Mouse (Mus musculus) hindbrain, postnatal 0 days (tissue): ENCODE measurements around the gene St6gal1. TPM values are rescaled to one million over a fixed set of nuclear protein-coding genes. Genes with fewer than 3 reads are reported as not detected.

Experiments used
- ATAC-seq: fragments of 200-750 bp; cut with Nextera tagmentation; 2 replicates; pipeline ENCODE4 v1.8.0; 2017; ENCODE audit warnings: mild to moderate bottlenecking, moderate TSS enrichment, moderate library complexity
- DNase-seq: peaks from one replicate; pipeline ENCODE4 v3.0.0-alpha.2; 2015; ENCODE audit warnings: low spot score
- H3K27ac ChIP-seq: fragments of 300-500 bp; sonication (generic); 2 replicates; pipeline ENCODE4 v1.5.1; 2014; ENCODE audit warnings: mild to moderate bottlenecking
- H3K27me3 ChIP-seq: fragments of 300-500 bp; sonication (generic); 2 replicates; pipeline ENCODE4 v1.6.1; 2014; ENCODE audit warnings: low read length, mixed read lengths; ENCODE audit not compliant: insufficient read depth
- H3K36me3 ChIP-seq: fragments of 300-500 bp; sonication (generic); 2 replicates; pipeline ENCODE4 v1.6.1; 2014; ENCODE audit warnings: low read length, mixed read lengths; ENCODE audit not compliant: insufficient read depth
- H3K4me1 ChIP-seq: fragments of 300-500 bp; sonication (generic); 2 replicates; pipeline ENCODE4 v1.6.1; 2014; ENCODE audit warnings: antibody characterized with exemption, low read length, mixed read lengths; ENCODE audit not compliant: insufficient read depth
- H3K4me2 ChIP-seq: fragments of 300-500 bp; sonication (generic); 2 replicates; pipeline ENCODE4 v1.6.1; 2014; ENCODE audit warnings: low read depth, mild to moderate bottlenecking, low read length, moderate library complexity, mixed read lengths
- H3K4me3 ChIP-seq: fragments of 300-500 bp; sonication (generic); 2 replicates; pipeline ENCODE4 v1.5.1; 2014; ENCODE audit warnings: low read length
- H3K9ac ChIP-seq: fragments of 300-500 bp; sonication (generic); replicated peaks from 2 replicates; pipeline ENCODE4 v1.6.1; 2014; ENCODE audit warnings: mild to moderate bottlenecking, low read length, moderate library complexity, mixed read lengths
- H3K9me3 ChIP-seq: fragments of 300-500 bp; sonication (generic); 2 replicates; pipeline ENCODE4 v1.6.1; 2016; ENCODE audit warnings: low read length, mixed read lengths
- CTCF ChIP-seq: IDR thresholded peaks from 2 replicates; pipeline ENCODE4 v1.5.1; 2016; ENCODE audit warnings: antibody characterized with exemption, control low read depth, low read depth
- WGBS: fragments of 180-500 bp; shearing (Covaris S2); extraction: QIAGEN DNeasy Blood & Tissue Kit; methylation state at CpG from one replicate; pipeline ENCODE4 v1.1.7; 2014; 5-methylcytosine and 5-hydroxymethylcytosine counted together
- polyA plus RNA-seq: library from polyadenylated mRNA; unstranded; fragments of >200 nt; fragmentation: Nextera tagmentation; extraction: Ambion mirVana; gene quantifications from 2 replicates; pipeline ENCODE4 v1.2.1, GENCODE M21; 2015
- total RNA-seq: library from RNA; depleted of rRNA; stranded (reverse); fragments of >200 nt; gene quantifications from 2 replicates; pipeline ENCODE4 v1.2.3, GENCODE M21; 2014

Gene St6gal1
- total and polyA plus RNA-seq, 2 experiments from 2014 or later = 10.4 to 23.9 TPM

DNA sequence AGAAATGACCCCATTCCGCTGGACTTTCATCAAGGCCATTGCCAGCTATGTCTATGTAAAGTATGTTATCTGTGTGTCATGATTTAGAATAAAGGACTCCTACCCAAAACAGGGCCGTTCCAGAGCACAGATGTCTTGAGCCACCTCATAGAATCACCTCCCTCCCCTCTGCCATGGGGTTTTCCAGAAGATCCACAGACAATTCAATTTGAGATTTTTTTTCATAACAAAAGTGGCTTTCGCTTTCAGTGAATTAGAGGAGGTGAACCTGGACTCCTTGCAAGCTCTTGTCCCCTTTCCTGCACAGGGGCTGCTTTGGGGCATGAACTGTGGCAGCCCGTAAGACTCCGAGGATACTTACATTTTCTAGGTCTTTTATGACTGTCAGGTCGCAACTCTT is 70.2 kb downstream of the St6gal1 start:
- no peak overlapping the region for H3K27ac ChIP-seq
- ATAC-seq (no peak), DNase-seq (no peak)
- no peak overlapping the region for H3K4me3 ChIP-seq
- H3K4me1 ChIP-seq = no peaks in the 10 kb centered on the region
- H3K9ac ChIP-seq = no peak overlapping the region
- H3K27me3 ChIP-seq = no peaks in the 10 kb centered on the region
- H3K4me2 ChIP-seq = no peak overlapping the region
- no peak for TF ChIP-seq CTCF
- no peaks in the 10 kb centered on the region for H3K9me3 ChIP-seq
- no peaks in the 10 kb centered on the region for H3K36me3 ChIP-seq
- 92% methylated on average over 6 of the region's 6 CpGs for WGBS

DNA sequence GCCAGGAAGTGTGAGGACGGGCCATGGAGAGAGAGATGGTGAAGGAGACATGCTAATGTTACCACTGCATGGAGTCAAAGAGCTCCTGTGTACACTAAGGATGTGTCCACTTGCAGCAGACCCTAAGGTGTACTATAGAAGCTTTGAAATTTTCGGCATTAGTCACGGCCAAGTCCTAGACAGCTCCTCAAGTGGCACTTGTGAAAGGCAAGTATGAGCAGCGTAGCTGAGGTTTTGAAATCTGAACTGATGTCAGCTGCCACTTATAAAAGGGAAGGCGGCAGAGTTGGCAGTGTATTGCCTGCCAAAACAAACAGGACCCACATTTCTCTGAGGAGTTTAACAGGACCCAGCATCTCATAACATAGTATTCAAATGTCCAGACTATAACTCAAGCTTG is 71.2 kb downstream of the St6gal1 start:
- no peak overlapping the region for H3K27ac ChIP-seq
- no peak for TF ChIP-seq CTCF
- no peaks in the 10 kb centered on the region for H3K36me3 ChIP-seq
- H3K4me3 ChIP-seq = no peak overlapping the region
- ATAC-seq (no peak), DNase-seq (no peak)
- 81% methylated on average over 5 of the region's 5 CpGs for WGBS
- H3K9me3 ChIP-seq = no peaks in the 10 kb centered on the region
- H3K4me2 ChIP-seq = no peak overlapping the region
- no peaks in the 10 kb centered on the region for H3K27me3 ChIP-seq
- H3K9ac ChIP-seq = no peak overlapping the region
- no peaks in the 10 kb centered on the region for H3K4me1 ChIP-seq

DNA sequence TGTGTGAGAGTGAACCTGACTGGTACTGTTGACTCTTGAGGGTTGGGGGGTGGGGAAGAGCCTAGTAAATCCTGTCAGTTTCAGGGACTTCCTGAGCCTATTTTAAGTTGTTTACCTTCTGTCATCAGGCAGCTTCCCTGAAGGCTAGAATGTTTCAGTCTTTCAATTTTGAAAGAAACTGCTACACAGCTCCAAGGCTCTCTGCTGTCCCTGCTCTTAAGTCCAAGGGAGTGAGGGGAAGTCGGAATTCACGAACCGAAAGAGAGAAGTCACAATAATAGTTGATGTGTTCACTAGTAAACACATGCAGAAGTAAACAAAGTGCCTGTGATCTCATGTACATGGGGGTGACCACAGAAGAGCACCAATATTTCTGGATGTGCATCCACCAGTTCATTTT is 72.2 kb downstream of the St6gal1 start:
- ATAC-seq = no peak
- H3K27me3 ChIP-seq = no peaks in the 10 kb centered on the region
- DNase-seq = no peak
- H3K36me3 ChIP-seq = no peaks in the 10 kb centered on the region
- H3K9me3 ChIP-seq = no peaks in the 10 kb centered on the region
- no peak overlapping the region for H3K9ac ChIP-seq
- H3K4me2 ChIP-seq = no peak overlapping the region
- TF ChIP-seq CTCF = no peak
- no peak overlapping the region for H3K4me3 ChIP-seq
- H3K4me1 ChIP-seq = no peaks in the 10 kb centered on the region
- WGBS = 93% methylated on average over 3 of the region's 3 CpGs
- no peak overlapping the region for H3K27ac ChIP-seq

DNA sequence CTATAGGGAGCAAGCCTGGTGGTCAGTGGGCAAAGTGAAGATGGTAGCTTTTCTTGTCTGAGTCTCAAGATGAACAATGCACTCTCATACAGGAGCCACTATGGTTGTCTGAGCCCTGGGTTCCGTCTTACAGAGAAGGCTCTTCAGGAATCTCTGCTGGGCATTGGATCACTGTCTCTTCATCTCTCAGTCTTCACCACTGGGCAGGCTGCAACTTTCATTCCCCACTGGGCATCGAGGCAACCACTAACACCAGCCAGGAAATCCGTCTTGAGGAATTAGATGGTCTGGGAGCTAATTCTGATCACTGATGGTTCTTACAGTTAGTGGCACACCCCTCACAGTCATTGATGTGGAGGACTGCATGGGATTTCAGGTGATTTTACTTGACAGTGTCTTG is 73.9 kb downstream of the St6gal1 start:
- no peaks in the 10 kb centered on the region for H3K27me3 ChIP-seq
- ATAC-seq = no peak
- no peak for TF ChIP-seq CTCF
- no peak overlapping the region for H3K9ac ChIP-seq
- H3K9me3 ChIP-seq = no peaks in the 10 kb centered on the region
- H3K4me3 ChIP-seq = no peak overlapping the region
- WGBS = 94% methylated on average over 3 of the region's 3 CpGs
- no peak overlapping the region for H3K27ac ChIP-seq
- H3K4me2 ChIP-seq = no peak overlapping the region
- no peak for DNase-seq
- no peaks in the 10 kb centered on the region for H3K36me3 ChIP-seq
- no peaks in the 10 kb centered on the region for H3K4me1 ChIP-seq

DNA sequence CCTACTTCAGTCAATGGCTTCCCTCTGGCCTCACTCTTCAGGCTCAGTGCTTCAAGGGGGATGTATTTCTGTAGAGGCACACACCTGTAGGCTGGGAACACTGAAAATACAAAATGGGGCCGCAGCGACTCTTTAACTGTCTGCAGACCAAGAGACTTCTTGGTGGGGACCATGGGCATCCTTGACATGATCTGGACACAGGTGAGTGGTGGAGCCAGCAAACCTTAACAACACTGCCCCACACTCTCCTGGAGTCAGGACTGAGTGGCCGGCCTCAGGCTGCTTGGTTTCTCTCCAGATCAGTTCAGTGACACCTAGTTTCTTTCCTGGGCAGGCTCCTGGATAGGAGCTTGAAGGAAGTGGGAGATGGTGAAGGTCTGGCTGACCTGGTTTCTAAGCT is 74.4 kb downstream of the St6gal1 start:
- DNase-seq = no peak
- H3K36me3 ChIP-seq = no peaks in the 10 kb centered on the region
- 100% methylated on average over 3 of the region's 3 CpGs for WGBS
- H3K9me3 ChIP-seq = no peaks in the 10 kb centered on the region
- H3K4me3 ChIP-seq = no peak overlapping the region
- no peaks in the 10 kb centered on the region for H3K27me3 ChIP-seq
- no peak overlapping the region for H3K4me2 ChIP-seq
- ATAC-seq = no peak
- no peaks in the 10 kb centered on the region for H3K4me1 ChIP-seq
- no peak overlapping the region for H3K27ac ChIP-seq
- no peak for TF ChIP-seq CTCF
- H3K9ac ChIP-seq = no peak overlapping the region

DNA sequence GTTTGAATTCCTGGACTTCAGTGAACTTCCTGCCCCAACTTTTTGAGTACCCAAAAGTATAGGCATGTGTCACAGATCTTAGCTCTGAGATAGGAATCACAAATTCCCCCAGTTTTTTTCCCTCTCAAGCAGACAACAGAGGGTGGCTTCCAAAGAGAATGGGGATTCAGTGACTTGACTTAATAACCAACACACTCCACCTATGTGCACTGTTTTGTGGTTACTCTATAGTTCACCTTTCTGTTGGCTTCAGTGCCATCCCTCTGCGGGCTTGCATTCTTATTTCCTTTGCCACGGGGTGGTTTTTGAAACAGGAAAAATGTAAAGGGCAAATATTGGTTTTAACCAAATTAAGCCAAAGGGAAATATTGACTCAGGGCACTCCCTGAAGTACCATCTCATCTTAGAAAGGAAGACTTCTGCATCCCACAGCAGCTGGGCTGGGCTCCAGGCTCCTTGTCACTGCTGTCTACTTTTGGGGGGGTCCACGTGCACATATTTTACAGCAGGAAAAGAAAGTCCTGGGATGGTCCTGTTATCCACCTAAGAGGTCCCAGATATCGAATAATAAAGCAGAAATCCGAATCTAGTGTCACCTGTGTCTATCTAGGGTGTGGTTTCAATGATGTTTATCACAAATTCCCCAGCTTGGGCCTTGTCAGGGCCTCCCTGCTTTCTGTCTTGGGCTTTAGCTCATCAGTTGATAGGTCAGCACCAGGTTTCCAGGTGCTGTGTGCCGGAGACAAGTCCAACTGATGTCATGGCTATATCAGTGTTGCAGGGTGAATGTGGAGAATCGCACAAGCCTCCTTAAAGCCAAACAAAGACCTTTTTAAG is 75.6 kb downstream of the St6gal1 start:
- Histone ChIP-seq H3K9me3 (no peaks in the 10 kb centered on the region), H3K27me3 (no peaks in the 10 kb centered on the region), H3K4me3 (no peak overlapping the region), H3K4me2 (no peak overlapping the region), H3K27ac (no peak overlapping the region), H3K9ac (no peak overlapping the region), H3K4me1 (no peaks in the 10 kb centered on the region), H3K36me3 (no peaks in the 10 kb centered on the region)
- DNase-seq (no peak), ATAC-seq (no peak)
- 88% methylated on average over 7 of the region's 7 CpGs for WGBS
- no peak for TF ChIP-seq CTCF

DNA sequence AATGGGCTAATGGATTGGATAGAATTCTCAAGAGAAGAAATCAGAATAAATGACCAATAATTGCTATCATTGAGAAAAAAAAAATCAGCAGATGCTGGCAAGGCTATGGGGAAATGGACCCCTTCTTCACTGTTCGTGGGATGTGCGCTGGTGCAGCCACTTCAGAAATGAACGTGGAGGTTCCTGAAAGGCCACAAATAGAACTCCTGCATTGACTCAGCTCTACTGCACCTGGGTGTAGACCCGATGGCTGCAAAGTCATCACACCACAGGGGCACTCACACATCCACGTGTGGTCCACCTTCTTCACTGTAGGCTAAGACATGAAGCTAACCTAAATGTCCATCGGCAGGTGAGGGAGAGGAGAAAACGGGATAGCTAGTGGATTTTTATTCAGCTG is 77.2 kb downstream of the St6gal1 start:
- WGBS = 89% methylated on average over 7 of the region's 7 CpGs

More for the DNA sequence above, 77.2 kb downstream of the St6gal1 start:
- H3K4me1 ChIP-seq = no peaks in the 10 kb centered on the region
- H3K4me2 ChIP-seq = no peak overlapping the region
- DNase-seq (no peak), ATAC-seq (no peak)
- H3K9me3 ChIP-seq = no peaks in the 10 kb centered on the region
- no peak for TF ChIP-seq CTCF
- H3K36me3 ChIP-seq = no peaks in the 10 kb centered on the region
- H3K27ac ChIP-seq = no peak overlapping the region
- no peak overlapping the region for H3K4me3 ChIP-seq
- no peaks in the 10 kb centered on the region for H3K27me3 ChIP-seq
- H3K9ac ChIP-seq = no peak overlapping the region
